Mouse (Mus musculus) c-Kit-positive CD71-positive TER-119-positive erythroid progenitor cells, embryonic 14.5 days (primary cell): ENCODE measurements around the gene Scamp4.
A peak's percentile ranks its signal among the peaks of the same experiment; 100 is the strongest.

ENCODE experiments used
- DNase-seq: peaks from one replicate; pipeline ENCODE4 v3.0.0-alpha.2; 2013; ENCODE audit warnings: low spot score

Scamp4 gene

GRCm38 (mm10) chr10:80602698-80603325, at the start of gene Scamp4, which contains the start of gene Adat3:
Gene Scamp4 (plus strand): TSS chr10:80602872.
Gene Adat3 (plus strand): TSS chr10:80602880.
- peak; percentile 93 for DNase-seq

- peak; percentile 78 for DNase-seq
Observed at GRCm38 (mm10) chr10:80553575-80553974, 49.1 kb upstream of the Scamp4 start.

GRCm38 (mm10) chr10:80553997-80554396, 48.7 kb upstream of the Scamp4 start:
- DNase-seq: no peak

GRCm38 (mm10) chr10:80557346-80557965, 45.2 kb upstream of the Scamp4 start:
- DNase-seq: peak; percentile 83

- DNase-seq: no peak
Observed at GRCm38 (mm10) chr10:80559431-80559830, 43.2 kb upstream of the Scamp4 start.

- no peak for DNase-seq
Observed at GRCm38 (mm10) chr10:80560621-80561020, 42.1 kb upstream of the Scamp4 start.

- peak; percentile 94 for DNase-seq
Observed at GRCm38 (mm10) chr10:80561116-80561944, 41.3 kb upstream of the Scamp4 start, which contains the start of gene Rexo1. Gene Rexo1 (minus strand): TSS chr10:80561560.

GRCm38 (mm10) chr10:80566375-80567092, 36.1 kb upstream of the Scamp4 start:
- peak; percentile 82 for DNase-seq

- no peak for DNase-seq
Observed at GRCm38 (mm10) chr10:80568876-80569275, 33.8 kb upstream of the Scamp4 start.

GRCm38 (mm10) chr10:80569664-80570066, 33.0 kb upstream of the Scamp4 start:
- peak; percentile 90 for DNase-seq

- DNase-seq: peak; percentile 49
Observed at GRCm38 (mm10) chr10:80570419-80570818, 32.3 kb upstream of the Scamp4 start.

GRCm38 (mm10) chr10:80570871-80571836, 31.5 kb upstream of the Scamp4 start:
- DNase-seq: no peak

GRCm38 (mm10) chr10:80572477-80572876, 30.2 kb upstream of the Scamp4 start:
- peak; percentile 84 for DNase-seq

GRCm38 (mm10) chr10:80573944-80574343, 28.7 kb upstream of the Scamp4 start:
- DNase-seq: no peak

GRCm38 (mm10) chr10:80574896-80575295, 27.8 kb upstream of the Scamp4 start:
- no peak for DNase-seq

- no peak for DNase-seq
Observed at GRCm38 (mm10) chr10:80575925-80576324, 26.7 kb upstream of the Scamp4 start.

- no peak for DNase-seq
Observed at GRCm38 (mm10) chr10:80576351-80577194, 26.1 kb upstream of the Scamp4 start.

- DNase-seq: peak; percentile 98
Observed at GRCm38 (mm10) chr10:80577195-80578130, 25.2 kb upstream of the Scamp4 start, which contains the start of gene Klf16. Gene Klf16 (minus strand): TSS chr10:80577321.
